Mouse (Mus musculus): ENCODE results near the gene Acaa1b. TPM values are rescaled to one million over a fixed set of nuclear protein-coding genes. Genes with fewer than 3 reads are reported as not detected.

Acaa1b gene
- 1.2 and 2.8 TPM in 2 replicates for polyA plus RNA-seq (2014; fragmentation: Nextera tagmentation; extraction: Ambion mirVana)

- H3K4me2 ChIP-seq (ENCODE audit: low read length): peak within 1 kb of the TSS; percentile 53
- H3K4me1 ChIP-seq (ENCODE audit: control insufficient read depth, insufficient read depth, low read length): no peaks in the 10 kb centered on the region
- no peak within 1 kb of the TSS for H3K27ac ChIP-seq (replicated peaks; ENCODE audit: low read depth, low read length)
- 1% methylated on average over 64 of the region's 65 CpGs for WGBS
- H3K9ac ChIP-seq (replicated peaks; ENCODE audit: low read length): peak within 1 kb of the TSS; percentile 23; the same call in 1 of the 2 replicates
- no peaks in the 10 kb centered on the region for H3K36me3 ChIP-seq (ENCODE audit: control insufficient read depth, insufficient read depth, low read length)
- H3K4me3 ChIP-seq (replicated peaks; ENCODE audit: low read depth, low read length): peak within 1 kb of the TSS; percentile 43
- no peaks in the 10 kb centered on the region for H3K9me3 ChIP-seq (ENCODE audit: control insufficient read depth, low read length)
- peak; percentile 88 for DNase-seq
- H3K27me3 ChIP-seq (ENCODE audit: control insufficient read depth, insufficient read depth, low read length): peaks cover 5% of the 10 kb centered on the region; the same call in 1 of the 2 replicates
- ATAC-seq (ENCODE audit: low FRiP score, low TSS enrichment): peak; percentile 83
Measured at GRCm38 (mm10) chr9:119156278-119157201, at the start of gene Acaa1b. TSS of gene Acaa1b (minus strand) at chr9:119157093.

GRCm38 (mm10) chr9:119206666-119207065 is 49.8 kb upstream of the Acaa1b start:
- Histone ChIP-seq H3K4me3 (replicated peaks; ENCODE audit: low read depth, low read length) (no peak overlapping the region), H3K27ac (replicated peaks; ENCODE audit: low read depth, low read length) (no peak overlapping the region), H3K9ac (replicated peaks; ENCODE audit: low read length) (no peak overlapping the region), H3K27me3 (ENCODE audit: control insufficient read depth, insufficient read depth, low read length) (no peaks in the 10 kb centered on the region), H3K9me3 (ENCODE audit: control insufficient read depth, low read length) (peaks cover 3% of the 10 kb centered on the region; the same call in 1 of the 2 replicates), H3K36me3 (ENCODE audit: control insufficient read depth, insufficient read depth, low read length) (no peaks in the 10 kb centered on the region), H3K4me1 (ENCODE audit: control insufficient read depth, insufficient read depth, low read length) (no peaks in the 10 kb centered on the region), H3K4me2 (ENCODE audit: low read length) (no peak overlapping the region)
- no peak for DNase-seq
- 88% methylated on average over 2 of the region's 2 CpGs for WGBS
- no peak for ATAC-seq (ENCODE audit: low FRiP score, low TSS enrichment)

GRCm38 (mm10) chr9:119205756-119206155 is 48.9 kb upstream of the Acaa1b start:
- ATAC-seq (ENCODE audit: low FRiP score, low TSS enrichment) (no peak), DNase-seq (no peak)
- no peak overlapping the region for H3K9ac ChIP-seq (replicated peaks; ENCODE audit: low read length)
- 93% methylated on average over 5 of the region's 5 CpGs for WGBS
- no peaks in the 10 kb centered on the region for H3K4me1 ChIP-seq (ENCODE audit: control insufficient read depth, insufficient read depth, low read length)
- peaks cover 3% of the 10 kb centered on the region; the same call in 1 of the 2 replicates for H3K9me3 ChIP-seq (ENCODE audit: control insufficient read depth, low read length)
- no peak overlapping the region for H3K27ac ChIP-seq (replicated peaks; ENCODE audit: low read depth, low read length)
- no peak overlapping the region for H3K4me2 ChIP-seq (ENCODE audit: low read length)
- no peaks in the 10 kb centered on the region for H3K27me3 ChIP-seq (ENCODE audit: control insufficient read depth, insufficient read depth, low read length)
- no peak overlapping the region for H3K4me3 ChIP-seq (replicated peaks; ENCODE audit: low read depth, low read length)
- no peaks in the 10 kb centered on the region for H3K36me3 ChIP-seq (ENCODE audit: control insufficient read depth, insufficient read depth, low read length)

GRCm38 (mm10) chr9:119203617-119204016 is 46.7 kb upstream of the Acaa1b start:
- WGBS: 97% methylated on average over 9 of the region's 9 CpGs
- DNase-seq (no peak), ATAC-seq (ENCODE audit: low FRiP score, low TSS enrichment) (no peak)
- Histone ChIP-seq H3K4me2 (ENCODE audit: low read length) (no peak overlapping the region), H3K27me3 (ENCODE audit: control insufficient read depth, insufficient read depth, low read length) (no peaks in the 10 kb centered on the region), H3K36me3 (ENCODE audit: control insufficient read depth, insufficient read depth, low read length) (no peaks in the 10 kb centered on the region), H3K9ac (replicated peaks; ENCODE audit: low read length) (no peak overlapping the region), H3K27ac (replicated peaks; ENCODE audit: low read depth, low read length) (no peak overlapping the region), H3K4me1 (ENCODE audit: control insufficient read depth, insufficient read depth, low read length) (no peaks in the 10 kb centered on the region), H3K4me3 (replicated peaks; ENCODE audit: low read depth, low read length) (no peak overlapping the region), H3K9me3 (ENCODE audit: control insufficient read depth, low read length) (peaks cover 3% of the 10 kb centered on the region; the same call in 1 of the 2 replicates)

GRCm38 (mm10) chr9:119201653-119202052 is 44.8 kb upstream of the Acaa1b start:
- Histone ChIP-seq H3K27ac (replicated peaks; ENCODE audit: low read depth, low read length) (no peak overlapping the region), H3K9me3 (ENCODE audit: control insufficient read depth, low read length) (peaks cover 3% of the 10 kb centered on the region; the same call in 1 of the 2 replicates), H3K27me3 (ENCODE audit: control insufficient read depth, insufficient read depth, low read length) (no peaks in the 10 kb centered on the region), H3K4me3 (replicated peaks; ENCODE audit: low read depth, low read length) (no peak overlapping the region), H3K4me1 (ENCODE audit: control insufficient read depth, insufficient read depth, low read length) (no peaks in the 10 kb centered on the region), H3K36me3 (ENCODE audit: control insufficient read depth, insufficient read depth, low read length) (no peaks in the 10 kb centered on the region), H3K4me2 (ENCODE audit: low read length) (no peak overlapping the region), H3K9ac (replicated peaks; ENCODE audit: low read length) (no peak overlapping the region)
- DNase-seq: no peak
- WGBS: 87% methylated on average over 5 of the region's 5 CpGs
- no peak for ATAC-seq (ENCODE audit: low FRiP score, low TSS enrichment)

- Histone ChIP-seq H3K9ac (replicated peaks; ENCODE audit: low read length) (no peak overlapping the region), H3K4me2 (ENCODE audit: low read length) (no peak overlapping the region), H3K27ac (replicated peaks; ENCODE audit: low read depth, low read length) (no peak overlapping the region), H3K36me3 (ENCODE audit: control insufficient read depth, insufficient read depth, low read length) (no peaks in the 10 kb centered on the region), H3K27me3 (ENCODE audit: control insufficient read depth, insufficient read depth, low read length) (no peaks in the 10 kb centered on the region), H3K9me3 (ENCODE audit: control insufficient read depth, low read length) (peaks cover 3% of the 10 kb centered on the region; the same call in 1 of the 2 replicates), H3K4me1 (ENCODE audit: control insufficient read depth, insufficient read depth, low read length) (no peaks in the 10 kb centered on the region), H3K4me3 (replicated peaks; ENCODE audit: low read depth, low read length) (no peak overlapping the region)
- 86% methylated on average over 10 of the region's 10 CpGs for WGBS
- ATAC-seq (ENCODE audit: low FRiP score, low TSS enrichment) (no peak), DNase-seq (no peak)
Measured at GRCm38 (mm10) chr9:119199151-119199861, 42.4 kb upstream of the Acaa1b start.

GRCm38 (mm10) chr9:119192202-119192990 is 35.5 kb upstream of the Acaa1b start:
- H3K4me1 ChIP-seq (ENCODE audit: control insufficient read depth, insufficient read depth, low read length): no peaks in the 10 kb centered on the region
- H3K4me2 ChIP-seq (ENCODE audit: low read length): no peak overlapping the region
- WGBS: 40% methylated on average over 11 of the region's 11 CpGs

GRCm38 (mm10) chr9:119181241-119181728 is 24.4 kb upstream of the Acaa1b start:
- Histone ChIP-seq H3K36me3 (ENCODE audit: control insufficient read depth, insufficient read depth, low read length) (no peaks in the 10 kb centered on the region), H3K27me3 (ENCODE audit: control insufficient read depth, insufficient read depth, low read length) (no peaks in the 10 kb centered on the region), H3K4me1 (ENCODE audit: control insufficient read depth, insufficient read depth, low read length) (no peaks in the 10 kb centered on the region), H3K27ac (replicated peaks; ENCODE audit: low read depth, low read length) (no peak overlapping the region), H3K4me2 (ENCODE audit: low read length) (no peak overlapping the region), H3K9ac (replicated peaks; ENCODE audit: low read length) (no peak overlapping the region), H3K4me3 (replicated peaks; ENCODE audit: low read depth, low read length) (no peak overlapping the region), H3K9me3 (ENCODE audit: control insufficient read depth, low read length) (no peaks in the 10 kb centered on the region)
- DNase-seq (peak; percentile 11), ATAC-seq (ENCODE audit: low FRiP score, low TSS enrichment) (no peak)
- 58% methylated on average over 3 of the region's 3 CpGs for WGBS

More at GRCm38 (mm10) chr9:119192202-119192990, 35.5 kb upstream of the Acaa1b start:
- no peak overlapping the region for H3K4me3 ChIP-seq (replicated peaks; ENCODE audit: low read depth, low read length)
- no peaks in the 10 kb centered on the region for H3K9me3 ChIP-seq (ENCODE audit: control insufficient read depth, low read length)
- H3K27me3 ChIP-seq (ENCODE audit: control insufficient read depth, insufficient read depth, low read length): no peaks in the 10 kb centered on the region
- ATAC-seq (ENCODE audit: low FRiP score, low TSS enrichment): no peak
- H3K36me3 ChIP-seq (ENCODE audit: control insufficient read depth, insufficient read depth, low read length): no peaks in the 10 kb centered on the region
- peak; percentile 58 for DNase-seq
- no peak overlapping the region for H3K27ac ChIP-seq (replicated peaks; ENCODE audit: low read depth, low read length)
- no peak overlapping the region for H3K9ac ChIP-seq (replicated peaks; ENCODE audit: low read length)
